Mouse (Mus musculus): Measurements from ENCODE around the gene Afdn. TPM values are rescaled to one million over a fixed set of nuclear protein-coding genes. Genes with fewer than 3 reads are reported as not detected.

Gene Afdn
- polyA plus RNA-seq, 1 experiment from 2014 or later, result 116 TPM

DNA sequence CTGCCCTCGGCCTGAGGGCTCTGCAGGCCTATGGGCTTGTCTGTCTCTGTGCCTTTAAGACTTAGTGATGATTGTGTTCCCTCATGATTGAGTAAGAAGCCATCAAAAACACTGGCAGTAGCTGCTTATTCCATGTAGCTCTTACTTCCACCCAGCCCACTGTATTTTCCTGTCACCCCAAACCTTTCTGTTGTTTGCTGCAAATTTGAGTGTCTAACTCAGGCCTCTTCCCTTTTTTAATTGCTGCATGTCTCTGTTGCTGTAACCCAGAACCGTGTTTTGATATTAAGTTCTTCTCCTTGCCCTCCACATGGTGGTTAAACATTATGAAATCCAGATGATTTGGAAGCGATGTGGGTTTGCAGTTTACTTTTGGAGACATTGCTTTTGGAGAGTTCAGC lies 106.6 kb downstream of the Afdn start:
- 43% methylated on average over 3 of the region's 3 CpGs for WGBS
- Histone ChIP-seq H3K4me1 (replicated peaks; ENCODE audit: control insufficient read depth, insufficient read depth) (no peaks in the 10 kb centered on the region), H3K27ac (replicated peaks) (peak overlapping the region; percentile 81), H3K27me3 (ENCODE audit: control insufficient read depth, insufficient read depth, low read length) (no peaks in the 10 kb centered on the region), H3K9me3 (ENCODE audit: control insufficient read depth, low read length) (no peaks in the 10 kb centered on the region), H3K4me2 (replicated peaks; ENCODE audit: low read depth) (peak overlapping the region; percentile 24; the same call in 1 of the 2 replicates), H3K36me3 (ENCODE audit: control insufficient read depth, insufficient read depth, low read length) (0 out of 2 replicates have a peak, but pooled peaks cover 2% of the 10 kb centered on the region), H3K4me3 (ENCODE audit: low read depth, low read length) (no peak overlapping the region), H3K9ac (ENCODE audit: low read length) (no peak overlapping the region)
- DNase-seq (ENCODE audit: low spot score) (no peak), ATAC-seq (ENCODE audit: low FRiP score, low TSS enrichment) (peak; percentile 17; the same call in 1 of the 2 replicates)
- TF ChIP-seq EP300 (optimal IDR thresholded peaks at IDR 0.05) (no peak), CTCF (IDR thresholded peaks at IDR 0.05; ENCODE audit: low read depth) (no peak)

DNA sequence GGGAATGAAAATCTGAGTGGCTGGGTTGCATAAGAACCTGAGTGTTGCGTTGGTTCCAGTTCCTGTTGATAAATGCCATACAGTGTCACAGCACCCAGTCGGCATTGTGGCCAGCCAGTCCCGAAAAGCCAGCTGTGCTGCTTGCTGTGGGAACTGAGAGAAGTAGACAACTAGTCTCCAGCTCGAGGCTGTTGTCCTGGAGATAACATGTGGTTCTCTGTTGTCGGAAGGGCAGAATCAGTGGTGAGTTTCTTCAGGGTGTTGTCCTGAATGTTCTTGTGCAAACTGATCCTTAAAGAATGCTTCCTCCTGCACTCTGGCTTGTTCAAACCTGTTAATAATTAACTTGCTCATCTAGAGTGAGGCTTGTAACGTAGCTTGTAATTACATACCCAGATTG lies 107.1 kb downstream of the Afdn start:
- H3K4me3 ChIP-seq (ENCODE audit: low read depth, low read length), result no peak overlapping the region
- 23% methylated on average over 6 of the region's 6 CpGs for WGBS

DNA sequence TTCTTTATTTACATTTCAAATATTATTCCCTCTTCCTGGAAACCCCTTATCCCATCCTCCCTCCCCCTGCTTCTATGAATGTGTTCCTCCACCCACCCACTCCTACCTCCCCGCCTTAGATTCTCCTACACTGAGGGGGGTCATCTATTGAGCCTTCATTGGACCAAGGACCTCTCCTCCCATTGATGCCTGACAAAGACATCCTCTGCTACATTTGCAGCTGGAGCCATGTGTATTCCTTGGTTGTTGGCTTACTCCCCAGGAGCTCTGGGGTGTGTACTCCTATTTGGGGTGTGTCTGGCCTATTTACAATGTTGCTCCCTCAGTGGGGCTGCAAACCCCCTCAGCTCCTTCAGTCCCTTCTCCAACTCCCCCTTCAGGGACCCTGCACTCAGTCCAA lies 109.9 kb downstream of the Afdn start:
- H3K9ac ChIP-seq (ENCODE audit: low read length), result no peak overlapping the region
- no peak for DNase-seq (ENCODE audit: low spot score)
- ATAC-seq (ENCODE audit: low FRiP score, low TSS enrichment), result no peak
- H3K27ac ChIP-seq (replicated peaks), result no peak overlapping the region
- 94% methylated on average over 1 of the region's 1 CpGs for WGBS
- H3K27me3 ChIP-seq (ENCODE audit: control insufficient read depth, insufficient read depth, low read length), result no peaks in the 10 kb centered on the region
- TF ChIP-seq EP300 (optimal IDR thresholded peaks at IDR 0.05), result no peak
- no peak for TF ChIP-seq CTCF (IDR thresholded peaks at IDR 0.05; ENCODE audit: low read depth)
- 0 out of 2 replicates have a peak, but pooled peaks cover 2% of the 10 kb centered on the region for H3K36me3 ChIP-seq (ENCODE audit: control insufficient read depth, insufficient read depth, low read length)
- no peak overlapping the region for H3K4me3 ChIP-seq (ENCODE audit: low read depth, low read length)
- no peaks in the 10 kb centered on the region for H3K9me3 ChIP-seq (ENCODE audit: control insufficient read depth, low read length)
- no peak overlapping the region for H3K4me2 ChIP-seq (replicated peaks; ENCODE audit: low read depth)
- H3K4me1 ChIP-seq (replicated peaks; ENCODE audit: control insufficient read depth, insufficient read depth), result no peaks in the 10 kb centered on the region

More for the DNA sequence above, 107.1 kb downstream of the Afdn start:
- H3K9me3 ChIP-seq (ENCODE audit: control insufficient read depth, low read length), result no peaks in the 10 kb centered on the region
- 0 out of 2 replicates have a peak, but pooled peaks cover 2% of the 10 kb centered on the region for H3K36me3 ChIP-seq (ENCODE audit: control insufficient read depth, insufficient read depth, low read length)
- ATAC-seq (ENCODE audit: low FRiP score, low TSS enrichment), result peak; percentile 95
- TF ChIP-seq CTCF (IDR thresholded peaks at IDR 0.05; ENCODE audit: low read depth), result no peak
- TF ChIP-seq EP300 (optimal IDR thresholded peaks at IDR 0.05), result no peak
- DNase-seq (ENCODE audit: low spot score), result peak; percentile 58
- peak overlapping the region; percentile 24 for H3K4me2 ChIP-seq (replicated peaks; ENCODE audit: low read depth)
- no peak overlapping the region for H3K9ac ChIP-seq (ENCODE audit: low read length)
- no peaks in the 10 kb centered on the region for H3K4me1 ChIP-seq (replicated peaks; ENCODE audit: control insufficient read depth, insufficient read depth)
- H3K27me3 ChIP-seq (ENCODE audit: control insufficient read depth, insufficient read depth, low read length), result no peaks in the 10 kb centered on the region
- H3K27ac ChIP-seq (replicated peaks), result peak overlapping the region; percentile 81

DNA sequence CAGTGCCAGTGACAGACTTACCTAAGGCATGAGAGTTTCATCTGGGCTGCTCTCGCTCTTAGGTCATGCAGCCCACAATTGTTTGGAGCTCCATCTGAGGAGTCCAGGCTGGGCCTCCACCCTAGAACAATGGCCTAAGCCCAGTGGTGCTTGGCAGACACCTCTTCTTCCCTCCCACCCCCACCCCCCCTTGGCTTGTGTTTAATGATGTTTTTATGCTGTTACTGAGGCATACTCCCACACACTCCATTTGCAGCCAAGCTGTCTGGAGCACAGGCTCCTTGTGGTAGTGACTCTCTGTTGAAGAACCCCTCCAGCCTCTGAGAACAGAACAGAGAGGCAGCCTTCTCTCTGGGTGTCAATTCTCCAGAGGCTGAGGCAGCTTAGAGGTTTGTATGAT lies 113.9 kb downstream of the Afdn start:
- H3K9ac ChIP-seq (ENCODE audit: low read length), result no peak overlapping the region
- ATAC-seq (ENCODE audit: low FRiP score, low TSS enrichment), result no peak
- no peak overlapping the region for H3K4me2 ChIP-seq (replicated peaks; ENCODE audit: low read depth)
- no peak for DNase-seq (ENCODE audit: low spot score)
- H3K4me3 ChIP-seq (ENCODE audit: low read depth, low read length), result no peak overlapping the region
- H3K27ac ChIP-seq (replicated peaks), result no peak overlapping the region
- no peak for TF ChIP-seq EP300 (optimal IDR thresholded peaks at IDR 0.05)
- no peak for TF ChIP-seq CTCF (IDR thresholded peaks at IDR 0.05; ENCODE audit: low read depth)
- 0 out of 2 replicates have a peak, but pooled peaks cover 2% of the 10 kb centered on the region for H3K36me3 ChIP-seq (ENCODE audit: control insufficient read depth, insufficient read depth, low read length)
- no peaks in the 10 kb centered on the region for H3K9me3 ChIP-seq (ENCODE audit: control insufficient read depth, low read length)
- H3K27me3 ChIP-seq (ENCODE audit: control insufficient read depth, insufficient read depth, low read length), result no peaks in the 10 kb centered on the region
- WGBS, result 71% methylated on average over 1 of the region's 1 CpGs
- H3K4me1 ChIP-seq (replicated peaks; ENCODE audit: control insufficient read depth, insufficient read depth), result no peaks in the 10 kb centered on the region

DNA sequence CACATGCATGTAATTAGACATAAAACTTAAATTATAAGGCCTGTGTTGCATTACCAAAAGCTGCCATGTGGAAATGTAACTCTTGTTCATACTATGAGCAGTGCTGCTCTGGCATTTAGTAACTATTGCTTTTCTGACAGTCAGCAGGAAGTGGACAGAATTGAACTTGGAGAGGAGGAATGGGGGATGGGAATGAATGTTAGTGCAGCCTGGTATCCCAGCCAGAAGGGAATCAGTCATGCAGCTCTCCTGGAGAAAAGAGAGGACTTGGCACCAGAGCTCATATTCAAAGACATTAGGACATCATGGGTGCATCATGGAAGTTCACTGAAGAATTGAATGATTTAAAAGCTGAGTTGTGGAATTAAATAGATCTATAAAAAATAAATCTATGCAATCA lies 117.1 kb downstream of the Afdn start:
- no peak overlapping the region for H3K4me2 ChIP-seq (replicated peaks; ENCODE audit: low read depth)
- no peak overlapping the region for H3K9ac ChIP-seq (ENCODE audit: low read length)
- H3K27me3 ChIP-seq (ENCODE audit: control insufficient read depth, insufficient read depth, low read length), result no peaks in the 10 kb centered on the region
- H3K27ac ChIP-seq (replicated peaks), result no peak overlapping the region
- ATAC-seq (ENCODE audit: low FRiP score, low TSS enrichment) (no peak), DNase-seq (ENCODE audit: low spot score) (no peak)
- H3K4me1 ChIP-seq (replicated peaks; ENCODE audit: control insufficient read depth, insufficient read depth), result no peaks in the 10 kb centered on the region
- H3K4me3 ChIP-seq (ENCODE audit: low read depth, low read length), result no peak overlapping the region
- peaks cover 7% of the 10 kb centered on the region; the same call in 1 of the 2 replicates for H3K36me3 ChIP-seq (ENCODE audit: control insufficient read depth, insufficient read depth, low read length)
- TF ChIP-seq EP300 (optimal IDR thresholded peaks at IDR 0.05), result no peak
- TF ChIP-seq CTCF (IDR thresholded peaks at IDR 0.05; ENCODE audit: low read depth), result no peak
- H3K9me3 ChIP-seq (ENCODE audit: control insufficient read depth, low read length), result no peaks in the 10 kb centered on the region

DNA sequence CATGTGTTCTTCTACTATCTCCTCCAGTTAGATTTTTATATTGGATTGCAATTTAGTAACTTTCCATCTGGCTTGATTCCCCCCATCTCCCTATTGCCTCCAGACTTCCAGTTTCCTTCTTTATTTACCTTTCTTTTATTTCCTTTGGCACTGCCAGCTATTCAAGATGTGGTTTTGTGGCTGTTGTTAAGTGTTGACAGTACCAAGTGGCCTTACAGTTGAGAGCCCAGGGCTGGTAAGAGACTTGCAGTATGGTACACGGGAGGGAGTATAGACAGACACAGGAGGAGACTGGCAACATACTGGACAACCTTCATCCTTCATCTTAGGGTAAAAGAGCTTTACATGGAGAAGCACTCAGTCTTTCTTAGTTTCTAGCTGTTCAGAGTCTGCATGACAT lies 119.4 kb downstream of the Afdn start:
- no peak overlapping the region for H3K9ac ChIP-seq (ENCODE audit: low read length)
- H3K4me1 ChIP-seq (replicated peaks; ENCODE audit: control insufficient read depth, insufficient read depth), result no peaks in the 10 kb centered on the region
- H3K4me2 ChIP-seq (replicated peaks; ENCODE audit: low read depth), result no peak overlapping the region
- ATAC-seq (ENCODE audit: low FRiP score, low TSS enrichment) (no peak), DNase-seq (ENCODE audit: low spot score) (no peak)
- TF ChIP-seq EP300 (optimal IDR thresholded peaks at IDR 0.05), result no peak
- no peak for TF ChIP-seq CTCF (IDR thresholded peaks at IDR 0.05; ENCODE audit: low read depth)
- no peak overlapping the region for H3K27ac ChIP-seq (replicated peaks)
- no peaks in the 10 kb centered on the region for H3K27me3 ChIP-seq (ENCODE audit: control insufficient read depth, insufficient read depth, low read length)
- 82% methylated on average over 1 of the region's 1 CpGs for WGBS
- H3K9me3 ChIP-seq (ENCODE audit: control insufficient read depth, low read length), result no peaks in the 10 kb centered on the region
- H3K4me3 ChIP-seq (ENCODE audit: low read depth, low read length), result no peak overlapping the region
- H3K36me3 ChIP-seq (ENCODE audit: control insufficient read depth, insufficient read depth, low read length), result peaks cover 10% of the 10 kb centered on the region; the same call in 1 of the 2 replicates
